Mouse (Mus musculus): ENCODE measurements at regions not wholly inside any gene's neighbourhood (a gene's known extent, or its start where the extent isn't known, plus 50 kb on each side); places are given as distances from the start of the nearest gene placed in this dataset.
A peak's percentile ranks its signal among the peaks of the same experiment; 100 is the strongest.

DNA sequence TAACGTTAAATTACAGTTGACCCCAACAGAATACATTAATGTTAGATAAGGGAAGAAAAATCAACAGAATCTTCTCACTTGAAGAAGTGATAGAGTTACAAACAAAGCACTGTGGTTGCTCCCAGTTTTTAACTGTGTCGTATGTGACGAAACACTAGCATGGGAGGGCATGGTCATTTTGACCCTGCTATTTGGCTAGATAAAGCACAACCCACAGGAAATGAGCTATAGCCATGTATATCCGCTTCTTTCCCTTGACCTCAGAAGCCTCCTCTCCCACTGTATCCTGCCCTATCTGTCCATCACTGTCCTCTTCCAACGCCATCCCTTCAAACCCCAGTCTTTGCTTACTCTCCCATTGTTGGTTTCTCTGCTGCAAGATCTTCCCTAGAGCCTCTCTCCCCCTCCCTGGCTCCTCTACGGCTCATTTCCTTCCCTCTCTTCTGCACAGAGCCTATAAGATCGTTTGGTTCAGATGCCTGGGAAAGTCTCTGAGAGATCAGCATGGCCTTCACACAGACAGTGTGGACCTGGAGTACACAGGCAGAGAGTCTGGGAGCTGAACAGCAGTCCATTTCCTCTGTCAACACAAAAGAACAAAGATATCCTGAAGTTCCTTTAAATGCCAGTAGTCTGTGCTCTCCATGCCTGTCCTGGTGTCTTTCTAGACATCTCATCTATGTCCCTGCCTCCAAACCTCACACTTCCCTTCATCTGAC is 82.5 kb upstream of the Basp1 start:
- Histone ChIP-seq H3K36me3 (no peaks in the 10 kb centered on the region), H3K27me3 (no peaks in the 10 kb centered on the region), H3K27ac (replicated peaks) (no peak overlapping the region), H3K9ac (no peak overlapping the region), H3K9me3 (replicated peaks) (no peaks in the 10 kb centered on the region), H3K4me2 (replicated peaks) (no peak overlapping the region), H3K4me1 (no peaks in the 10 kb centered on the region), H3K4me3 (replicated peaks) (no peak overlapping the region)
- WGBS: 59% methylated on average over 7 of the region's 7 CpGs
- ATAC-seq (ENCODE audit: insufficient number of reproducible peaks, low FRiP score, low TSS enrichment, low read depth): no peak

DNA sequence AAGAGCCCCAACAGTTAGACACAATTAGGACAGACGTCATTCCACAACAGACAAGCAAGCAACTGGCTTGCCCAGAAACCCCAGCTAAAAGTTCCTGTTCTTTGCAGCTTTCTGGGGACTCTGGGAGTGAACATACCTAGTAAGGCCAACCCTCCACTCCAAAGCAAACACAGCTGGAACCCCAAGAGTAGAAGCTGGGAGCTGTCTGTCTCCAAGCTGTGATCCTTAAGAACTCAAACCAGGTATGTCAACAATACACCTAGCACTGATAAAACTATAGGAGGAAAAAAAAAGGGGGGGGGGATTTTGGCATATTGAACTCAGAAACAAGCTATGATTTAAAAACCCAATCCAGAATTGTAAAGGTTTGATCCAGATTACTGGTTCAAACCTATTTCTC is 84.2 kb upstream of the Basp1 start:
- no peak overlapping the region for H3K4me2 ChIP-seq (replicated peaks)
- no peak overlapping the region for H3K4me3 ChIP-seq (replicated peaks)
- H3K27me3 ChIP-seq: no peaks in the 10 kb centered on the region
- WGBS: 44% methylated on average over 1 of the region's 1 CpGs
- no peak overlapping the region for H3K27ac ChIP-seq (replicated peaks)
- H3K9ac ChIP-seq: no peak overlapping the region
- H3K4me1 ChIP-seq: no peaks in the 10 kb centered on the region
- H3K9me3 ChIP-seq (replicated peaks): no peaks in the 10 kb centered on the region
- no peaks in the 10 kb centered on the region for H3K36me3 ChIP-seq
- no peak for ATAC-seq (ENCODE audit: insufficient number of reproducible peaks, low FRiP score, low TSS enrichment, low read depth)

DNA sequence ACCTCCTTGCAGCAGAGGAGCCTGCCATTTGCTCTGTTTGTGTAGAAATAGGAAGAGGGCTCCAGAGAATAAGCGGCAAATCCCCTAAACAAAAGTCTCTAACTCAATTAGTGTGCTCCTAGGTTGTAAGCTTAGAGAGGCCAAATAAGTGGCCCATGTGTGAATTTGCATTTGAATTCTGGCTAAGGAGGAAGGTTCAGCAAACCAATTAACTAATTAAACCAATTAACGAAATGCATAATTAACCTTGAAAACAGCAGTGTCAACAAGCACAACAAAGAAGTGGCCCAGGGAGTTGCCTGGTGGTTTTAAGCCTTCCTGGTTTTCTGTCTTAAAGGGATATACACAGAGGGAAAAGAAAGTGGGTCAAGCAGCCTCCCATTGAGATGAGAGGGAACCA is 84.9 kb upstream of the Basp1 start:
- no peak for ATAC-seq (ENCODE audit: insufficient number of reproducible peaks, low FRiP score, low TSS enrichment, low read depth)
- Histone ChIP-seq H3K4me2 (replicated peaks) (no peak overlapping the region), H3K27ac (replicated peaks) (no peak overlapping the region), H3K4me1 (no peaks in the 10 kb centered on the region), H3K27me3 (no peaks in the 10 kb centered on the region), H3K9ac (no peak overlapping the region), H3K9me3 (replicated peaks) (no peaks in the 10 kb centered on the region), H3K36me3 (no peaks in the 10 kb centered on the region), H3K4me3 (replicated peaks) (no peak overlapping the region)
- WGBS: 38% methylated on average over 2 of the region's 2 CpGs

DNA sequence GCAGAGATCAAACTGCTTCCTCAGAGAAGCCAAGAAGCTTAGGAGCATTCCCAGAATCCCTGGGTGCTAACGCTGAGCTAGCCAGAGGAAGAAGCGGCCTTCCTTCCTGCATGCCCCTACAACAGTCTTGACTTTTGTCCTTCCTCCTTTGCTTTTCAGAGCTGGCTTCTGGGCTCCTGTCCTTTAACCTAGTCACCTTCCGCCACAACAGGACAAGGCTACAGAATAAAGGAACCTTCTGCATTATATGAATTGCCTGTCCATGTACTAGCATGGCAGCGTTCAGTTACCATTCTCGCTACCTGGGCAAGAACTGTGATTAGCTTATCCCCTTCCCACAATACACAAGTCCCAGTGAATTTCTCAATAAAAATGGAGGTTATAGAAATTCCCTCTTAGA is 88.9 kb upstream of the Basp1 start:
- 0 out of 2 replicates have a peak, but pooled peaks cover 3% of the 10 kb centered on the region for H3K4me1 ChIP-seq
- 86% methylated on average over 5 of the region's 5 CpGs for WGBS

DNA sequence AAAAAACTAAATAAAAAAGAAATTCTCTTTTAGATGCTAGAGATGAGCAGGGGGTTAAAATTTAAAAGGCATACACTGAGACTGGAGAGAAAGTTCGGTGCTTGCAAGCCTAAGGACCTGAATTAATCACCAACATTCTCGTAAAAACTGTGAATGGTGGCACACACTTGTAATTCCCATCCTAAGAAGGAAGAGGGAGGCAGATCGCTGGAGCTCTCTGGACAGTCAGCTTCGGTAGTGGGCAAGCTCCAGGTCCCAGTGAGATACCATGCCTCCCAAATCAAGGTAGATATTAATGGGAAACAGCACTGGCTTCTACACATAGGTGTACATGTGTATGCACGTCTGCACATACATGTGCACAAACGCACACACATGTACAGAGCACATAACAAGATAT is 89.5 kb upstream of the Basp1 start:
- ATAC-seq (ENCODE audit: insufficient number of reproducible peaks, low FRiP score, low TSS enrichment, low read depth): no peak
- no peaks in the 10 kb centered on the region for H3K9me3 ChIP-seq (replicated peaks)
- H3K4me2 ChIP-seq (replicated peaks): no peak overlapping the region
- H3K4me3 ChIP-seq (replicated peaks): no peak overlapping the region
- 55% methylated on average over 6 of the region's 6 CpGs for WGBS
- H3K4me1 ChIP-seq: 0 out of 2 replicates have a peak, but pooled peaks cover 3% of the 10 kb centered on the region
- no peaks in the 10 kb centered on the region for H3K27me3 ChIP-seq
- no peaks in the 10 kb centered on the region for H3K36me3 ChIP-seq
- no peak overlapping the region for H3K27ac ChIP-seq (replicated peaks)
- no peak overlapping the region for H3K9ac ChIP-seq

More for the DNA sequence above, 88.9 kb upstream of the Basp1 start:
- ATAC-seq (ENCODE audit: insufficient number of reproducible peaks, low FRiP score, low TSS enrichment, low read depth): no peak
- no peaks in the 10 kb centered on the region for H3K27me3 ChIP-seq
- H3K4me3 ChIP-seq (replicated peaks): no peak overlapping the region
- H3K9me3 ChIP-seq (replicated peaks): no peaks in the 10 kb centered on the region
- no peak overlapping the region for H3K9ac ChIP-seq
- H3K27ac ChIP-seq (replicated peaks): no peak overlapping the region
- H3K36me3 ChIP-seq: no peaks in the 10 kb centered on the region
- no peak overlapping the region for H3K4me2 ChIP-seq (replicated peaks)

DNA sequence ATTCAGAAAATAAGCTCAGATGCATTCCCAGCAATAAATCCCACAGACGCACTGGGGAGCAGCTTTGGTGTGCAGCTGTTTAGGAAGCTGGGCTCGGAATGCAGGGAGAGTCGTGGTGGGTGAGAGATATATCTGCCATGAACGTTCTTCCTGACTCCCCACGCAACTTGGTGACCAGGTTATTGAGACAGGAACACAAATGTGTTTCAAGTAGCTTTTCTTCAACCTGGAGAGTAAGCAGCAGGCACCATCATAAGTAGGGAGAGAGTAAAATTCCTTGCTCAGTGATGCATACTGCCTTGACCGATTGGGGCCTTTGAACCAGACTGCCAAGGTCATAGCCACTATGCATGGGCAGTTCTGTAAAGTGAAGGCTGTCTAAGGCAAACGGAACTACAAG is 95.6 kb upstream of the Basp1 start:
- Histone ChIP-seq H3K4me3 (replicated peaks) (no peak overlapping the region), H3K9me3 (replicated peaks) (no peaks in the 10 kb centered on the region), H3K27me3 (no peaks in the 10 kb centered on the region), H3K36me3 (no peaks in the 10 kb centered on the region), H3K4me1 (peaks cover 7% of the 10 kb centered on the region; the same call in 1 of the 2 replicates), H3K4me2 (replicated peaks) (no peak overlapping the region), H3K27ac (replicated peaks) (no peak overlapping the region), H3K9ac (no peak overlapping the region)
- whole genome bisulfite sequencing: 39% methylated on average over 7 of the region's 7 CpGs
- no peak for ATAC-seq (ENCODE audit: insufficient number of reproducible peaks, low FRiP score, low TSS enrichment, low read depth)

DNA sequence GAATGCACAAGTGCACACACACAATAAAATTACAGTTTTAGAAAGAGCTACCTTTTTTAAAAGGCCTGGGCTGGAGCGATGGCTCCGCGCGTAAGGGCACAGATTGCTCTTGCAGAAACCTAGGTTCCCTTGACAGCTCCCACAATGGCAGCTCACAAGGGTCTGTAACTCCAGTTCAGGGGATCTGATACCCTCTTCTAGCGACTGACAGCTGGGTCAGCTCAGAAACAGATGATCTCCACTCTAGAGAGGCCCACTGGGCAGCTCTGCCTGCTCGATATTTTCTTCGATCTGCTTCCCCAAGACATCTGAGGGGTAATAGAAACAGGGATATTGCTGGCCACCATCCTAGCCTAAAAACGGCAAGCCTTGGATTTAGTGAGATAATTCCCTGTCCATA is 96.0 kb upstream of the Basp1 start:
- WGBS: 58% methylated on average over 8 of the region's 8 CpGs
- no peak for ATAC-seq (ENCODE audit: insufficient number of reproducible peaks, low FRiP score, low TSS enrichment, low read depth)
- Histone ChIP-seq H3K9ac (no peak overlapping the region), H3K36me3 (no peaks in the 10 kb centered on the region), H3K27ac (replicated peaks) (peak overlapping the region; percentile 48), H3K27me3 (no peaks in the 10 kb centered on the region), H3K4me3 (replicated peaks) (no peak overlapping the region), H3K9me3 (replicated peaks) (no peaks in the 10 kb centered on the region), H3K4me1 (peaks cover 7% of the 10 kb centered on the region; the same call in 1 of the 2 replicates), H3K4me2 (replicated peaks) (no peak overlapping the region)

DNA sequence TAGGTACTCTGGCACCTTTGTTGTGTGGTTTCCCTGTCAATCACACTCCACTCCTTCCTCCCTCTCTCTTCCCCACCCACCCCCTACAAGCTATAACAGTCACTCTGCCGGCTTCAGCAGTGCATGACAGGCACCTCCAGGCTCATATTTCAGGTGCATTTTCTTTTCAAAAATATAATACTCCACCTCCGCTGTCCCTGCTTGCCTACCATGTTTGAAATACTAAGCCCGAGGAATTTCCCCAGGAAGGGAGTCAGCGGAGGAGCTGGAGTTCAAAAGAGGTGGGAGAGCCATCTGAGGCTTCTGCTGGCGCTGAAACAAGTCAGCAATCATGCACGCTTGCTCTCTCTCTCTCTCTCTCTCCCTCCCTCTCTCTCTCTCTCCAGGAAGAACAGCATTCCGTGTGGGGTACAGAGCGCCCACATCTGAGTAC is 96.5 kb upstream of the Basp1 start:
- Histone ChIP-seq H3K4me1 (peaks cover 7% of the 10 kb centered on the region; the same call in 1 of the 2 replicates), H3K27me3 (no peaks in the 10 kb centered on the region), H3K9ac (no peak overlapping the region), H3K27ac (replicated peaks) (no peak overlapping the region), H3K36me3 (no peaks in the 10 kb centered on the region), H3K9me3 (replicated peaks) (no peaks in the 10 kb centered on the region), H3K4me2 (replicated peaks) (peak overlapping the region; percentile 11; the same call in 1 of the 2 replicates), H3K4me3 (replicated peaks) (no peak overlapping the region)
- WGBS: 10% methylated on average over 8 of the region's 8 CpGs
- ATAC-seq (ENCODE audit: insufficient number of reproducible peaks, low FRiP score, low TSS enrichment, low read depth): peak; percentile 39; the same call in 1 of the 2 replicates

DNA sequence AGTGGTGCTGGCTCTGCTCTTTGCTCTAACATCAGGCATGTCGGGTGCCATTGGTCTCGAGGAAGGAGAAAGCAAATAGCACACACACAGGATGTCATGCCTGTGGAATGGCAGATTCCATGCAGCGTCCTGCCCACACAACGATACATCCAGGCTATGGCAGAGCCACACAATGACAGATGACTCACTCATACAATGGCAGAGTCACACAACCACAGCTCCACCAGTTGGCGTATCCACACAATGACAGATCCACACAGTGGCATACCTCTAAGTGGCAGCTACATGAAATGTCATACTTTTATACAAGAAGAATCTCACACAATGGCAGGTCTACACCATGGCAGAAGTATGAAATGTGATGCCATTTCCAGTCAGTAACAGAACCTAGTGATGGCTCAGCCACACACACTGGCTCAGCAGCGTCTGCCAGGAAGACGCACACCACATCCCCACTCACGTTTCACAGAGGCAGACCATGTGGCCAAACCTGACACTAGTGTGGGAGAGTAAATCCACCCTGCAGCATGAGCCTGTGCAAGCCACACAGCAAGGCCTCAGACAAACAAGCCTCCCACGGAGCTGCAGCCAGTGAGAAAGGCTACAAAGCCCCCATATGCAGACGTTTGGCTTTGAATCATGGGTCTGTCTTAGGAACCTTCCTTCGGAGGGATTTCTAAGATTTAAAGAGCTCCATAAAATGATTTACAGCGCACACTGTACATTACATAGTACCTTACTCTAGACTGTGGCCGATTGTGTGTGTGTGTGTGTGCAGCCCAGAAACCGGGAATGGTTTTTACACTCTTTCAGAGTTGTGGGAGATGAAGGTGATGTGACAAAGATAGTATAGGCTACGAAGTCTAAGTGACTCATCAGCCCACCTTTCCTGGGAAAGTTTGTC is 104.0 kb upstream of the Myo10 start:
- no peaks in the 10 kb centered on the region for H3K9me3 ChIP-seq (replicated peaks)
- H3K4me2 ChIP-seq (replicated peaks): no peak overlapping the region
- no peaks in the 10 kb centered on the region for H3K27me3 ChIP-seq
- 63% methylated on average over 15 of the region's 15 CpGs for WGBS
- no peak overlapping the region for H3K4me3 ChIP-seq (replicated peaks)
- peaks cover 5% of the 10 kb centered on the region; the same call in 1 of the 2 replicates for H3K4me1 ChIP-seq
- H3K9ac ChIP-seq: no peak overlapping the region
- no peak overlapping the region for H3K27ac ChIP-seq (replicated peaks)
- no peak for ATAC-seq (ENCODE audit: insufficient number of reproducible peaks, low FRiP score, low TSS enrichment, low read depth)
- H3K36me3 ChIP-seq: no peaks in the 10 kb centered on the region

DNA sequence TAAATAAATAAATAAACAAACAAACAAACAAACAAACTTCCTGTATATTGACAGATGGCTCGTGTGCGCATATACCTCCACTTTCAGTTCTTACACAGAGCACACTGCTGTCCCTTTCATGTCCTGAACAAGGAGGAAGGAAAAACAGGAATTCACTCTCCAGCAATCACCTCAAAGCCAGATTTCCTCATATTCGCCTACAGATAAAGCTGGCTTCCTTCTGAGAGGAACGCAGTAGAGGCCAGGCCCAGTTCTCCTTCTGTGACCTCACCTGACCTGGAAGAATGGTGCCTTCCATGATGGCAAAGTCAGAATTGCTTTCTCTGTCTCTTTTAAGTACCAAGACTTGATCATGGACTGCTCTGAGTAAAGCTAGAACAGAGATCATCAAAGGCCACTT is 98.1 kb upstream of the Myo10 start:
- H3K9me3 ChIP-seq (replicated peaks): no peaks in the 10 kb centered on the region
- H3K4me2 ChIP-seq (replicated peaks): no peak overlapping the region
- no peak overlapping the region for H3K9ac ChIP-seq
- no peak overlapping the region for H3K4me3 ChIP-seq (replicated peaks)
- no peak for ATAC-seq (ENCODE audit: insufficient number of reproducible peaks, low FRiP score, low TSS enrichment, low read depth)
- H3K36me3 ChIP-seq: no peaks in the 10 kb centered on the region
- H3K4me1 ChIP-seq: no peaks in the 10 kb centered on the region
- 88% methylated on average over 4 of the region's 4 CpGs for WGBS
- no peaks in the 10 kb centered on the region for H3K27me3 ChIP-seq
- no peak overlapping the region for H3K27ac ChIP-seq (replicated peaks)

DNA sequence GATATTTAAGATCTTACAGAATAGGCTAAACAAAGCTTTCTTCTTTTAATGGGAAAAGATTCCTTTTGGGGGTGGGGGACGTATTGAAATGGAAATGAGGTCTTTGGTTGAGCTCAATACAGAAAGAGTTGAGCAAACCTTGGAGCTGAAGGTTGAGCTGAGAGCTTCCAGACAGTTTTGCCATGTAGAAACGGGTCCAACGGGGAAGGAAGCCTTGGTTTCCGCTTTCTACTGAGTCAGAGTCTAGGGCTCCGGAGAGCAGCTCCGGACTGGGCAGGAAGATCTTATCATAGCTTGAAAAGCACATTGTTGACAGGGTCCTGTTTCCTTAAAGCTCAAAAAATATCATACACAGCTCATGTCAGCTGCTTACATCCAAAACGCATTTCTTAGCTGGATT is 97.0 kb upstream of the Myo10 start:
- Histone ChIP-seq H3K36me3 (no peaks in the 10 kb centered on the region), H3K4me2 (replicated peaks) (no peak overlapping the region), H3K4me3 (replicated peaks) (no peak overlapping the region), H3K27ac (replicated peaks) (no peak overlapping the region), H3K9me3 (replicated peaks) (no peaks in the 10 kb centered on the region), H3K9ac (no peak overlapping the region), H3K4me1 (no peaks in the 10 kb centered on the region), H3K27me3 (no peaks in the 10 kb centered on the region)
- ATAC-seq (ENCODE audit: insufficient number of reproducible peaks, low FRiP score, low TSS enrichment, low read depth): no peak
- 61% methylated on average over 7 of the region's 7 CpGs for WGBS

All from embryonic facial prominence, embryonic 15.5 days (tissue).